Mouse (Mus musculus): ENCODE results near the gene Rexo2. TPM values are rescaled to one million over a fixed set of nuclear protein-coding genes. Genes with fewer than 3 reads are reported as not detected.

The Rexo2 gene
- polyA plus RNA-seq, 1 experiment, result 153 TPM

GRCm38 (mm10) chr9:48466804-48467203 is 13.6 kb downstream of the Rexo2 start:
- Histone ChIP-seq H3K27me3 (ENCODE audit: control insufficient read depth, insufficient read depth, low read length) (no peaks in the 10 kb centered on the region), H3K4me3 (replicated peaks; ENCODE audit: insufficient read depth, low read depth, low read length) (no peak overlapping the region), H3K27ac (ENCODE audit: insufficient read depth, low read length) (no peak overlapping the region), H3K4me1 (ENCODE audit: control insufficient read depth, insufficient read depth, low read length) (no peaks in the 10 kb centered on the region)
- peak; percentile 34 to 55 for DNase-seq
- 59% methylated on average over 3 of the region's 3 CpGs for WGBS
- TF ChIP-seq POLR2A (IDR thresholded peaks at IDR 0.05; ENCODE audit: borderline replicate concordance, insufficient read depth, low read length) (no peak), CTCF (IDR thresholded peaks at IDR 0.05; ENCODE audit: borderline replicate concordance, insufficient read depth, low read depth, low read length) (peak; percentile 82)

- H3K27ac ChIP-seq (ENCODE audit: insufficient read depth, low read length), result no peak overlapping the region
- H3K27me3 ChIP-seq (ENCODE audit: control insufficient read depth, insufficient read depth, low read length), result no peaks in the 10 kb centered on the region
- DNase-seq, result no peak
- no peaks in the 10 kb centered on the region for H3K4me1 ChIP-seq (ENCODE audit: control insufficient read depth, insufficient read depth, low read length)
- TF ChIP-seq POLR2A (IDR thresholded peaks at IDR 0.05; ENCODE audit: borderline replicate concordance, insufficient read depth, low read length), result no peak
- TF ChIP-seq CTCF (IDR thresholded peaks at IDR 0.05; ENCODE audit: borderline replicate concordance, insufficient read depth, low read depth, low read length), result peak; percentile 39; the same call in 1 of the 2 replicates
- 96% methylated on average over 3 of the region's 3 CpGs for WGBS
- no peak overlapping the region for H3K4me3 ChIP-seq (replicated peaks; ENCODE audit: insufficient read depth, low read depth, low read length)
Measured at GRCm38 (mm10) chr9:48465671-48466070, 14.8 kb downstream of the Rexo2 start.

GRCm38 (mm10) chr9:48461545-48461944 is 18.9 kb downstream of the Rexo2 start:
- TF ChIP-seq POLR2A (IDR thresholded peaks at IDR 0.05; ENCODE audit: borderline replicate concordance, insufficient read depth, low read length) (no peak), CTCF (IDR thresholded peaks at IDR 0.05; ENCODE audit: borderline replicate concordance, insufficient read depth, low read depth, low read length) (no peak)

GRCm38 (mm10) chr9:48460720-48461119 is 19.7 kb downstream of the Rexo2 start:
- 93% methylated on average over 8 of the region's 8 CpGs for WGBS
- TF ChIP-seq POLR2A (IDR thresholded peaks at IDR 0.05; ENCODE audit: borderline replicate concordance, insufficient read depth, low read length), result no peak
- TF ChIP-seq CTCF (IDR thresholded peaks at IDR 0.05; ENCODE audit: borderline replicate concordance, insufficient read depth, low read depth, low read length), result no peak
- H3K27ac ChIP-seq (ENCODE audit: insufficient read depth, low read length), result no peak overlapping the region
- DNase-seq, result no peak
- H3K4me1 ChIP-seq (ENCODE audit: control insufficient read depth, insufficient read depth, low read length), result no peaks in the 10 kb centered on the region
- H3K27me3 ChIP-seq (ENCODE audit: control insufficient read depth, insufficient read depth, low read length), result no peaks in the 10 kb centered on the region
- H3K4me3 ChIP-seq (replicated peaks; ENCODE audit: insufficient read depth, low read depth, low read length), result no peak overlapping the region

More at GRCm38 (mm10) chr9:48461545-48461944, 18.9 kb downstream of the Rexo2 start:
- 89% methylated on average over 3 of the region's 3 CpGs for WGBS
- H3K27ac ChIP-seq (ENCODE audit: insufficient read depth, low read length), result no peak overlapping the region
- no peaks in the 10 kb centered on the region for H3K4me1 ChIP-seq (ENCODE audit: control insufficient read depth, insufficient read depth, low read length)
- no peaks in the 10 kb centered on the region for H3K27me3 ChIP-seq (ENCODE audit: control insufficient read depth, insufficient read depth, low read length)
- H3K4me3 ChIP-seq (replicated peaks; ENCODE audit: insufficient read depth, low read depth, low read length), result no peak overlapping the region
- no peak for DNase-seq

GRCm38 (mm10) chr9:48459391-48459790 is 21.0 kb downstream of the Rexo2 start:
- TF ChIP-seq CTCF (IDR thresholded peaks at IDR 0.05; ENCODE audit: borderline replicate concordance, insufficient read depth, low read depth, low read length) (no peak), POLR2A (IDR thresholded peaks at IDR 0.05; ENCODE audit: borderline replicate concordance, insufficient read depth, low read length) (no peak)
- no peaks in the 10 kb centered on the region for H3K4me1 ChIP-seq (ENCODE audit: control insufficient read depth, insufficient read depth, low read length)
- H3K27me3 ChIP-seq (ENCODE audit: control insufficient read depth, insufficient read depth, low read length), result no peaks in the 10 kb centered on the region
- WGBS, result 89% methylated on average over 5 of the region's 5 CpGs
- no peak for DNase-seq
- H3K27ac ChIP-seq (ENCODE audit: insufficient read depth, low read length), result no peak overlapping the region
- H3K4me3 ChIP-seq (replicated peaks; ENCODE audit: insufficient read depth, low read depth, low read length), result no peak overlapping the region

- WGBS, result 71% methylated on average over 3 of the region's 3 CpGs
Measured at GRCm38 (mm10) chr9:48458879-48459278, 21.5 kb downstream of the Rexo2 start.

GRCm38 (mm10) chr9:48455961-48456360 is 24.5 kb downstream of the Rexo2 start:
- no peak overlapping the region for H3K4me3 ChIP-seq (replicated peaks; ENCODE audit: insufficient read depth, low read depth, low read length)
- 78% methylated on average over 3 of the region's 3 CpGs for WGBS
- no peaks in the 10 kb centered on the region for H3K27me3 ChIP-seq (ENCODE audit: control insufficient read depth, insufficient read depth, low read length)
- TF ChIP-seq POLR2A (IDR thresholded peaks at IDR 0.05; ENCODE audit: borderline replicate concordance, insufficient read depth, low read length), result no peak
- no peak for TF ChIP-seq CTCF (IDR thresholded peaks at IDR 0.05; ENCODE audit: borderline replicate concordance, insufficient read depth, low read depth, low read length)
- H3K27ac ChIP-seq (ENCODE audit: insufficient read depth, low read length), result no peak overlapping the region
- no peak for DNase-seq
- H3K4me1 ChIP-seq (ENCODE audit: control insufficient read depth, insufficient read depth, low read length), result no peaks in the 10 kb centered on the region

More at GRCm38 (mm10) chr9:48458879-48459278, 21.5 kb downstream of the Rexo2 start:
- H3K27ac ChIP-seq (ENCODE audit: insufficient read depth, low read length), result no peak overlapping the region
- no peak for DNase-seq
- no peaks in the 10 kb centered on the region for H3K4me1 ChIP-seq (ENCODE audit: control insufficient read depth, insufficient read depth, low read length)
- H3K4me3 ChIP-seq (replicated peaks; ENCODE audit: insufficient read depth, low read depth, low read length), result no peak overlapping the region
- TF ChIP-seq CTCF (IDR thresholded peaks at IDR 0.05; ENCODE audit: borderline replicate concordance, insufficient read depth, low read depth, low read length), result no peak
- no peak for TF ChIP-seq POLR2A (IDR thresholded peaks at IDR 0.05; ENCODE audit: borderline replicate concordance, insufficient read depth, low read length)
- H3K27me3 ChIP-seq (ENCODE audit: control insufficient read depth, insufficient read depth, low read length), result no peaks in the 10 kb centered on the region

GRCm38 (mm10) chr9:48450066-48450465 is 30.4 kb downstream of the Rexo2 start:
- no peak for TF ChIP-seq CTCF (IDR thresholded peaks at IDR 0.05; ENCODE audit: borderline replicate concordance, insufficient read depth, low read depth, low read length)
- TF ChIP-seq POLR2A (IDR thresholded peaks at IDR 0.05; ENCODE audit: borderline replicate concordance, insufficient read depth, low read length), result no peak
- Histone ChIP-seq H3K4me1 (ENCODE audit: control insufficient read depth, insufficient read depth, low read length) (no peaks in the 10 kb centered on the region), H3K27ac (ENCODE audit: insufficient read depth, low read length) (no peak overlapping the region), H3K4me3 (replicated peaks; ENCODE audit: insufficient read depth, low read depth, low read length) (no peak overlapping the region), H3K27me3 (ENCODE audit: control insufficient read depth, insufficient read depth, low read length) (no peaks in the 10 kb centered on the region)
- DNase-seq, result no peak
- WGBS, result 91% methylated on average over 17 of the region's 17 CpGs
